Mouse (Mus musculus): ENCODE data around the gene Thop1.
"Not testable (repeated sequence)": the region's sequence is repeated elsewhere in the genome, so short reads cannot be mapped to it uniquely, and the experiment has no call there.

Gene Thop1

DNA sequence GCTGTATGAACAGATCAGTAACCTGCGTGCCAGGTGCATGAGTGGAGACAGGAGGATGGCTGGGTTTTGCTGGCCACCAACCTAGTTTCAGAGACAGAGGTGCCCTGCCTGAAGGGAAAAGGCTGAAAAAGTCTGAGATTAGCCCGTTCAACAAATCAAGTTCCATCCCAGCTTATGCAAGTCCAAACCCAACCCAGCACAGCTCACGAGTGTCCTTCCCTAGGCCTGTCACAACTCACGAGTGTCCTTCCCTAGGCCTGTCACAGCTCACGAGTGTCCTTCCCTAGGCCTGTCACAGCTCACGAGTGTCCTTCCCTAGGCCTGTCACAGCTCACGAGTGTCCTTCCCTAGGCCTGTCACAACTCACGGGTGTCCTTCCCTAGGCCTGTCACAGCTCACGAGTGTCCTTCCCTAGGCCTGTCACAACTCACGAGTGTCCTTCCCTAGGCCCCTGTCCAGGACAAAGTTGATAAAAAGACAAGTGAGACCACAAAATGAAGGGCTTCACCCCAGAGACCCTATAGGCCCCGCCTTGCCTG is 14.0 kb upstream of the Thop1 start:
- not testable (repeated sequence) for ATAC-seq (ENCODE audit: insufficient number of reproducible peaks, low FRiP score, low TSS enrichment)

- ATAC-seq (ENCODE audit: insufficient number of reproducible peaks, low FRiP score, low TSS enrichment), result no peak
Observed at GRCm38 (mm10) chr10:81057406-81058130, 12.3 kb upstream of the Thop1 start.

GRCm38 (mm10) chr10:81058896-81059295 is 10.9 kb upstream of the Thop1 start:
- ATAC-seq (ENCODE audit: insufficient number of reproducible peaks, low FRiP score, low TSS enrichment), result no peak

- ATAC-seq (ENCODE audit: insufficient number of reproducible peaks, low FRiP score, low TSS enrichment), result peak; percentile 92
Observed at GRCm38 (mm10) chr10:81059603-81060543, 10.0 kb upstream of the Thop1 start, which contains the start of gene Sgta. Sgta (minus strand) TSS chr10:81060181.

- no peak for ATAC-seq (ENCODE audit: insufficient number of reproducible peaks, low FRiP score, low TSS enrichment)
Observed at GRCm38 (mm10) chr10:81062710-81063109, 7.1 kb upstream of the Thop1 start.

- not testable (repeated sequence) for ATAC-seq (ENCODE audit: insufficient number of reproducible peaks, low FRiP score, low TSS enrichment)
Observed at GRCm38 (mm10) chr10:81064519-81064918, 5.3 kb upstream of the Thop1 start.

- ATAC-seq (ENCODE audit: insufficient number of reproducible peaks, low FRiP score, low TSS enrichment), result no peak
Observed at GRCm38 (mm10) chr10:81068706-81069105, 1.1 kb upstream of the Thop1 start.

DNA sequence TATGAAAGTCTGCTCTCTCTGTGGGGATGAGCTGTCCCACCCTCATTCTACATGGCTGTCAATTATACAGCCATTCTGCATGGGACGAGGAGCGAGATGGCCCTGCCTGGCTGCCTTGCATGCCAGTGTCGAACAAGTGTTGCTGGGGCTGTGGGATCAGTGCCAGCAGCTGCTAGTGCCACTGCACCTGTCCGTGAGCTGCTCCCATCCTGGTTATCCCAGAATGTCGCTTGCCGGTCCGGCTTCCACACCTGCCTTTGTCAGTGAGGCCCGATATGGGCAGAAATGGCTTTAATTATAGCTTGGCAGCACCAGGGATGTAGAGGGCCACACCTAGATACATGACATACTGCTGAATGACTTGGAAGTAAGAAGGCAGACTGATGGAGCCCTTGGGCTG is 2.5 kb downstream of the Thop1 start:
- ATAC-seq (ENCODE audit: insufficient number of reproducible peaks, low FRiP score, low TSS enrichment), result no peak

GRCm38 (mm10) chr10:81073464-81073863 is 3.6 kb downstream of the Thop1 start:
- ATAC-seq (ENCODE audit: insufficient number of reproducible peaks, low FRiP score, low TSS enrichment), result no peak

- ATAC-seq (ENCODE audit: insufficient number of reproducible peaks, low FRiP score, low TSS enrichment), result no peak
Observed at GRCm38 (mm10) chr10:81075734-81076133, 5.9 kb downstream of the Thop1 start.

DNA sequence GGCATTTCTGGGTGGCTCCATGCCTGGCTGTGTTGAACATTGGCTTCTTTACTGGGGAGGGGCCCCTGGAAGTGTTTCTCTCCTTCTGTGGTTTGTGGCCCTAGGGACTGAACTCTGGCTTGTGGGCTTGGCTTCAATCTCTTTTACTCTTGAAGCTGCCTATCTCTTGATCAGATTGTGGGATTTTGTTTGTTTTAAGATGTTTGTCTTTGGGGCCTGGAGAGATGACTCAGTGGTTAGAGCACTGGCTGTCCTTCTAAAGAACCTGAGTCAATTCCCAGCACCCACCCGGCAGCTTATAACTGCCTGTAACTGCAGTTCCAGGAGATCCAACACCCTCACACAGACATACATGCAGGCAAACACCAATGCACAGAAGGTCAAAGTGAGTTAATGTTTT is 6.5 kb downstream of the Thop1 start:
- ATAC-seq (ENCODE audit: insufficient number of reproducible peaks, low FRiP score, low TSS enrichment), result no peak

DNA sequence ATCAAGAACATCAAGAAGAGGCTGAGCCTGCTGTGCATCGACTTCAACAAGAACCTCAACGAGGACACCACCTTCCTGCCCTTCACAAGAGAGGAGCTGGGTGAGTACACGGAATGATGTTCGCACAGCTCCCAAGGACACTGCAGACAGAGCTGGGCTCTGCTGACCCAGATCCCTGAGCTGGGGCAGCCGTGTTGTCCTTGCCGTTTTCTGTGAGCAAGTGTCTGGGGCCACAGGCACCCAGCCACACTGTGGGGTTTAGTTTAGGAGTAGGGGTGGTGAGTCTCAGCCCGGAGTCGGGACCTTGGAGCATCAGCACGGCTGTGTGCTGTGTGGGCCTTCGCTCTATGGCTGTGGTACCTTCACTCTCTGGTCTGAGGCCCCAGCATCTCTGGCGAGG is 8.1 kb downstream of the Thop1 start:
- ATAC-seq (ENCODE audit: insufficient number of reproducible peaks, low FRiP score, low TSS enrichment), result no peak

DNA sequence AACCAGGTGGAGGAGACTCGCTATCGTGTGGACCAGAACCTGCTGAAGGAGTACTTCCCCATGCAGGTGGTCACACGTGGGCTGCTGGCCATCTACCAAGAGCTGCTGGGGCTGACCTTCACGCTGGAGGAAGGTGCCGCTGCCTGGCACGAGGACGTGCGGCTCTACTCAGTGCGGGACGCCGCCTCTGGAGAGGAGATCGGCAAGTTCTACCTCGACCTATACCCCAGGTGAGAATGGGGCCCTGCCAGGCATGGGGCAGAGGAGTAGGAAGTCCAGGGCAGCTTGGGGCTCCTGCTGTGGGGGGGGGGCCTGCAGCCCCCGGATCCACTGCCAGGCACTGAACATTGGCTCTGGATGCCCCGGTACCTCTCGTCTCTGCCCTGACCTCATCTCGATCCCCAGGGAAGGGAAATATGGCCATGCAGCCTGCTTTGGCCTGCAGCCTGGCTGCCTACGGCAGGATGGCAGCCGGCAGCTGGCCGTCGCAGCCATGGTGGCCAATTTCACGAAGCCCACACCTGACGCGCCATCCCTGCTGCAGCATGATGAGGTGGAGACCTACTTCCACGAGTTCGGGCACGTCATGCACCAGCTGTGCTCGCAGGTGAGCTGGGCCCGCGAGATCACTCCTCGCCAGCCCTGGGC is 10.3 kb downstream of the Thop1 start:
- no peak for ATAC-seq (ENCODE audit: insufficient number of reproducible peaks, low FRiP score, low TSS enrichment)

DNA sequence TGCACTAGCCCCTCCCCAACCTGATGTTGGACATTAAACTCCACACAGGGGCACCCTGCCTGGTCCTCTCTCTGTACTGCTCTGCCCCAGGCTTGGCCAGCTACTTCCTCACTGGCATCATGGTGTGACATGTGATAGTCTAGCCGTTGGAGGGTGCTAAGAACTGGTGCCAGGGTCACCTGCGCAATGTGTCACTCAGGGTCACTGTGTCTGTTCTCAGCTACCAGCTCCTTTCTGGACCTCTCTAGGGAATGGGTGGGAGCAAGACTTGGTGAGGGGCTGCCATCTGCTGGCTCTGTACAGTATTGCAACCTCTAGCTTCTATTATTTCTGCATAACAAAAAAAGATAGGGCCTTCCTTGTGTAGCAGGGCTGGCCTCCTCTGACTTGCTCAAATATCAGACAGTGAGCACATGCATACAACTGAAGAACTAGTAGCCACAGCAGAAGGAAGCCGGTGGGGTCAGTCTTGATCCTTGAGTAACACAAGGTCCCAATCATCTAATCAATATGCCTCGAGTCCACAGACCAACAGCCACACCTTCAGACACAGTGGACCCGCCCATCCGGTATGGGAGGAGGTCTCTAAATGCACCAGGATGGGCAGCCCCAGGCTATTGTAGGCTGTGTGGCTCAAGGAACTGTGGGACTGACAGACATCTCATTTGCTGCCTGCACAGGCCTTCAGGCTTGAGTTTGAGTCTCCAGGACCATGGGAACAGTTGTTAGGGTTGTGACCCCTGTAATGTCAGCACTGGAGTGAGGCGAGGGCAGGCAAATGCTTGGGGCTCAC is 12.5 kb downstream of the Thop1 start:
- 0 out of 2 replicates have a peak, but pooled peaks have one; percentile 24 for ATAC-seq (ENCODE audit: insufficient number of reproducible peaks, low FRiP score, low TSS enrichment)

GRCm38 (mm10) chr10:81087021-81087420 is 17.2 kb downstream of the Thop1 start:
- ATAC-seq (ENCODE audit: insufficient number of reproducible peaks, low FRiP score, low TSS enrichment), result no peak

DNA sequence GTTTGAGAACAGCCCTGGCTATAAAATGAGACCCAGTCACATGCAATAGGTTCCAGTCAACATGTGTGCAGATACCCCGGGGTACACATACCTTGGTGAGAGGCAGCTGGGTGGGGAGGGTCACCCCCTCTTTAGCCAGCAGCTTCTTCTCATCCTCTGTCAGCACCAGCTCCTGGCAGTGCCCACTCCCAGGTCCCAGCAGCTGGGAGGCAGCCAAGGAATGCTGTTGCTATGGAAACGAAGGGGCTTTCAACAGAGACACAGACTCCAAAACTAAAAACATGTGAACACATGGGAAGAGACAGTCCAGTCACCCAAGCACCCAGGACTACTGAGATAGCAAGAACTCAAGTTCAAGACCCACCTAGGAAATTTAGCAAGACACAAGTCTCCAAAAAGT is 19.4 kb downstream of the Thop1 start:
- ATAC-seq (ENCODE audit: insufficient number of reproducible peaks, low FRiP score, low TSS enrichment), result no peak

DNA sequence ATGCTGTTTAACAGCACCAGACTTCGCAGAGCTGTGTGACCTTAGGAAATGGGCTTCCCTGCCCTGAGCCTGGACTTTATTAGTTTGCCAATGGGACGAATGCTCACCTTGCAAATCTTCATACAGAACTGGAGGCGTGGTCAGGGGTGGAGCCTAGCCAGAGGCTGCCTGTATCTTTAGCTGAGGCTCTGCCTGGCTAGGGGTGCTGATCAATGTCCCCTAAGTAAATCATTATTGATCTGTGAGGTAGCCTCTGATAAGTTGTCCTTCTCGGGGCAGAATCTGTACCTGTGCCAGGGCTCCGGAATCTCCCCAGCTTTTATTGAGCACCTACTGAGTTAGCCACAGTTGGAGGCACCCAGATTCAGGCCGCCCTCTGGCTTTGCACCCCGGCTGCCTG is 20.8 kb downstream of the Thop1 start:
- ATAC-seq (ENCODE audit: insufficient number of reproducible peaks, low FRiP score, low TSS enrichment), result no peak

- ATAC-seq (ENCODE audit: insufficient number of reproducible peaks, low FRiP score, low TSS enrichment), result no peak
Observed at GRCm38 (mm10) chr10:81092465-81093250, 22.8 kb downstream of the Thop1 start.

Measured in cerebellum, adult (tissue).